Mouse (Mus musculus) G1E (cell line): ENCODE measurements around the gene Cd300a.

Experiments used
- CTCF ChIP-seq: IDR thresholded peaks from 2 replicates; pipeline ENCODE4 v1.5.1; 2012; ENCODE audit warnings: low read depth, low read length, inconsistent platforms, mixed read lengths
- GATA1 ChIP-seq: IDR thresholded peaks from 2 replicates; pipeline ENCODE4 v1.6.1; 2012; ENCODE audit warnings: borderline replicate concordance, low read length, inconsistent platforms, mixed read lengths
- POLR2AphosphoS5 ChIP-seq: IDR thresholded peaks from 2 replicates; pipeline ENCODE4 v1.6.1; 2012; ENCODE audit warnings: low read depth, low read length, inconsistent platforms; ENCODE audit not compliant: insufficient replicate concordance

DNA sequence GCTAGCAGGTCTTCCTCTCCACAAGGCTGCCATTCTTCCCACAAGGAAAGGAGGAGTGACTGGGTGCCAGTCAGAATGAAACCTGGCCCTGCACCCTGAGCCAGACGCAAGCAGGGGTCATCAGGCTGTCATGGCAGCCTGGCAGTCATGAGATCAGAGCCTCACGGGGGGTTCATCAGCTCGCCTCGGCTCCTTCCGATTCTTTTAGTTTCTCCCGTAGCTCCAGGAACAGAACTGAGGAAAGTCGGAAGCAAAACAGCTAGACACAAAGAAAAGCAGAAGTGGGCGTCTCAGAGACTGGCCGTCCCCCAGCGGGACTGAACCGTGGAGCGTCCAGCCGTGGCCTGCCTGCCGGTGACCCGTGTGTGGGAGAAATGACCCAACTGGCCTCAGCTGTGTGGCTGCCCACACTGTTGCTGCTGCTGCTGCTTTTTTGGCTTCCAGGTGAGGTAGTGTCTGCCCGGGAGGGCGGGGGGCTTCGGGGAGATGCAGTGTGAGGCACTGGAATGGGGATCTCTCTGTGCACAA, at the start of gene Cd300a:
- TF ChIP-seq GATA1 (no peak), POLR2AphosphoS5 (no peak), CTCF (no peak)
